Mouse (Mus musculus): ENCODE measurements around the gene Cox7a1.

DNA sequence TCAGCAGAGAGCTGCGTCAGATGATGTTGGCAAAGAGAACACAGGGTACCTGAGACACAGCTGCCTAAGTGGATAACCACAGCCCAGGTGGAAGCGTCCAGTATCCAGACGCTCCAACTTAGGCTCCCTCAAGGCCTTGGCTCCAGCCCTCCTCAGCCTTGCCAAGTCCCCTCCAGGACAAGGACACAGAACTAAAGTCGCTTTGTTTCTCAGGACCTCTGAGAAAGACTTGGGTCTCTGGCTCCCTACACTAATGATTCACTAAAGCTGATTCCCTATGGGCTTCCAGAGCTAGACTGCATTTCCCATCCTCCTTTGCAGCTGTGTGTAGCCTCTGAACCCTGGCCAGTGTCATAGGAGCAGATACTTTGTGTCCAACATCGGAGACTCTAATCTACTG is 16.3 kb downstream of the Cox7a1 start:
- TF ChIP-seq CTCF (IDR thresholded peaks at IDR 0.05; ENCODE audit: borderline replicate concordance, control insufficient read depth, extremely low read depth, insufficient read depth, low read length, poor library complexity) (no peak), POLR2A (IDR thresholded peaks at IDR 0.05; ENCODE audit: control insufficient read depth, extremely low read depth, insufficient read depth, low read length, poor library complexity) (no peak)

All from thymus, adult 2 months (tissue).